9 mouse cellular contexts compared by ENCODE assay signal in genomic region chr16:92699531-92700397, GRCm38 (mm10).
DNase-seq lines count a peak whose midpoint lies in the region; ATAC-seq and TF ChIP-seq lines count a peak whose summit lies in the region.
"Had no signal": no experiment of that assay in that cellular context is flagged by ENCODE, and none has a peak within 500 bp of the region (broad histone marks: within the 10 kb centered on the region; RNA-seq: fewer than 3 reads in every experiment).

No protein-coding gene starts in this region.

- H3K4me1 ChIP-seq in lung, postnatal 0 days (ENCODE audit: insufficient read depth, low read depth, low read length), result peaks cover 4% of the 10 kb centered on the region; the same call in 1 of the 2 replicates
- H3K4me1 ChIP-seq in embryonic facial prominence, embryonic 14.5 days (ENCODE audit: control insufficient read depth, insufficient read depth, low read length), result peaks cover 10% of the 10 kb centered on the region
- peaks cover 52% of the 10 kb centered on the region for H3K4me1 ChIP-seq in limb, embryonic 10.5 days
- peaks cover 15% of the 10 kb centered on the region for H3K4me1 ChIP-seq in small intestine, adult 2 months (ENCODE audit: control insufficient read depth, insufficient read depth, insufficient read length, low read length)

- no peaks in the 10 kb centered on the region for H3K36me3 ChIP-seq in lung, postnatal 0 days (ENCODE audit: insufficient read depth, low read length)
- no peaks in the 10 kb centered on the region for H3K36me3 ChIP-seq in embryonic facial prominence, embryonic 14.5 days (ENCODE audit: control insufficient read depth, insufficient read depth, low read length)
- H3K36me3 ChIP-seq in limb, embryonic 10.5 days, result no peaks in the 10 kb centered on the region
- no peaks in the 10 kb centered on the region for H3K36me3 ChIP-seq in small intestine, adult 2 months (ENCODE audit: control insufficient read depth, insufficient read depth, low read length)

- no peak for TF ChIP-seq POLR2A in small intestine, adult 2 months (IDR thresholded peaks at IDR 0.05; ENCODE audit: low read depth, low read length)

- 10% methylated on average over 27 of the region's 27 CpGs for WGBS in lung, postnatal 0 days
- WGBS in embryonic facial prominence, embryonic 14.5 days, result 5% methylated on average over 27 of the region's 27 CpGs
- WGBS in limb, embryonic 10.5 days, result 2% methylated on average over 27 of the region's 27 CpGs
- 13% methylated on average over 27 of the region's 27 CpGs for WGBS in small intestine, adult 2 months

- H3K4me3 ChIP-seq in lung, postnatal 0 days (ENCODE audit: low read depth, low read length), result no peak overlapping the region
- peak overlapping the region; percentile 61 for H3K4me3 ChIP-seq in embryonic facial prominence, embryonic 14.5 days (ENCODE audit: low read depth, low read length)
- H3K4me3 ChIP-seq in limb, embryonic 10.5 days, result peak overlapping the region; percentile 29
- H3K4me3 ChIP-seq in small intestine, adult 2 months (ENCODE audit: low read depth, low read length), result peak overlapping the region; percentile 25
- H3K4me3 ChIP-seq: left cerebral cortex, adult 2 months had no signal

- peak; percentile 47 for DNase-seq in lung, postnatal 0 days (ENCODE audit: low spot score)
- no peak for DNase-seq in lung, adult 18-20 months
- DNase-seq in embryonic facial prominence, embryonic 14.5 days (ENCODE audit: low spot score), result peak; percentile 75
- peak; percentile 62 for DNase-seq in limb, embryonic 10.5 days (ENCODE audit: low spot score)
- no peak for DNase-seq in cerebellum, postnatal 4 days (ENCODE audit: low spot score in 2 of 2)
- DNase-seq in thymus, postnatal 36 days, result no peak
- DNase-seq: right cerebral cortex, adult 18-20 months had no signal

- TF ChIP-seq CTCF in lung, postnatal 0 days (IDR thresholded peaks at IDR 0.05), result no peak
- TF ChIP-seq CTCF in small intestine, adult 2 months (IDR thresholded peaks at IDR 0.05; ENCODE audit: extremely low read depth, insufficient read length, insufficient replicate concordance, low read depth, low read length), result no peak

- TF ChIP-seq EP300 in lung, postnatal 0 days (IDR thresholded peaks at IDR 0.05), result no peak

- H3K27ac ChIP-seq in lung, postnatal 0 days (ENCODE audit: low read length), result no peak overlapping the region
- no peak overlapping the region for H3K27ac ChIP-seq in embryonic facial prominence, embryonic 14.5 days (replicated peaks; ENCODE audit: low read depth, low read length)
- H3K27ac ChIP-seq in limb, embryonic 10.5 days, result no peak overlapping the region
- no peak overlapping the region for H3K27ac ChIP-seq in small intestine, adult 2 months (ENCODE audit: insufficient read depth, low read depth, low read length)
- H3K27ac ChIP-seq: left cerebral cortex, adult 2 months had no signal

- H3K27me3 ChIP-seq in lung, postnatal 0 days (replicated peaks; ENCODE audit: insufficient read depth, low read length), result no peaks in the 10 kb centered on the region; the same call in 1 of the 2 replicates
- peaks cover 12% of the 10 kb centered on the region for H3K27me3 ChIP-seq in embryonic facial prominence, embryonic 14.5 days (replicated peaks; ENCODE audit: control insufficient read depth, insufficient read depth, low read length)
- peaks cover 97% of the 10 kb centered on the region for H3K27me3 ChIP-seq in limb, embryonic 10.5 days (ENCODE audit: low read depth, poor library complexity, severe bottlenecking)
- H3K27me3 ChIP-seq in small intestine, adult 2 months (ENCODE audit: control insufficient read depth, insufficient read depth, low read length), result peaks cover 29% of the 10 kb centered on the region

- no peak for ATAC-seq in lung, postnatal 0 days
- ATAC-seq in embryonic facial prominence, embryonic 14.5 days (ENCODE audit: low read depth), result no peak

- H3K9me3 ChIP-seq in lung, postnatal 0 days (ENCODE audit: low read length), result no peaks in the 10 kb centered on the region
- H3K9me3 ChIP-seq in embryonic facial prominence, embryonic 14.5 days (ENCODE audit: control insufficient read depth, low read length), result no peaks in the 10 kb centered on the region
- H3K9me3 ChIP-seq in limb, embryonic 10.5 days (replicated peaks), result no peaks in the 10 kb centered on the region

- peak overlapping the region; percentile 20; the same call in 1 of the 2 replicates for H3K4me2 ChIP-seq in lung, postnatal 0 days (replicated peaks; ENCODE audit: low read depth, low read length)
- H3K4me2 ChIP-seq in embryonic facial prominence, embryonic 14.5 days (ENCODE audit: low read depth, low read length), result peak overlapping the region; percentile 98

- no peak overlapping the region for H3K9ac ChIP-seq in lung, postnatal 0 days (replicated peaks; ENCODE audit: low read depth)
- H3K9ac ChIP-seq in embryonic facial prominence, embryonic 14.5 days (ENCODE audit: low read depth, low read length), result no peak overlapping the region

Comparison
In these comparisons a context has a peak if more than half of its experiments do, and no peak if none do; other contexts are left out.
1. DNase-seq: peak in lung, postnatal 0 days (single experiment), embryonic facial prominence, embryonic 14.5 days (single experiment) and limb, embryonic 10.5 days (single experiment); none in lung, adult 18-20 months (0 of 2), cerebellum, postnatal 4 days (0 of 2) and thymus, postnatal 36 days (0 of 2).